13 mouse cellular contexts compared by ENCODE assay signal in the genomic region with DNA sequence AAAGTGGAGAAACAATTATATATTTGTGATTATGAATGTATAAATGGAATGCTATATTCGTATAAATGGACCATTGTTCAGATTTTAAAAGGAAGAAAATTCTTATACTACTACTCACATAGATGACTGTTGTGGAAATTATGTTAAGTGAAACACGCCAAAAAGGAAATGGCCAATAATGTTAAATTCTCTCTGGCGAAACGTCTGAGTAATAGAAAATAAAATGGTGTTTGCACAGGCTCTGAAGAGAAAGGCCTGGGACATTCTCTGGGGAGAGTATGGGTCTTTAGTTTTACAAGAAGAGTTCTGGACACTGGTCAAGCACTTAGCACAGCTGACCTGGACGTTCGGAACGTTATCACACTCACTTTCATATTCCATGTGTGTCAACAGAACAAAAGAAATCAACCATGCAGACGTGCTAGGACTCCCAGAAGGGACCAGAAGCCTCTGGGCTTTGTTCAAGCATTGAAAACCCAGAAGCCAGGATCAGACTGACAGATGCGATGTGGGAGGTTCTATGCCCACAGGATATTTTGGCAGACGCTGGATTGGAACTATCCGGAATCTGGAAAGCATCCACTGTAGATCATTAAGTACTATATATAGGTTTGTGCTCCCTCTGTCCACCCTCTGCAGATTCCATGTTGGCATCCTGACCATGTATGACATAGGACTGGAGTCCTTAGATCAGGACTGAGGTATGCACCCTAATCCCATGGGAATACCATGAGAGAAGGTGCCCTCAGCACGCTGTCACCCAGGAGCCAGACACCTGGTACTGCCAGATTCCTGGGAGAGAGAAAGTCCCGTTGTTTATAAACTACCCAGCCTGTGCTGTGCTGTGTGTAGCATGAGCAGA.
A peak's percentile ranks its signal among the peaks of the same experiment; 100 is the strongest.
DNase-seq lines count a peak whose midpoint lies in the region; ATAC-seq and TF ChIP-seq lines count a peak whose summit lies in the region.
"Had no signal": no experiment of that assay in that cellular context is flagged by ENCODE, and none has a peak within 500 bp of the region (broad histone marks: within the 10 kb centered on the region; RNA-seq: fewer than 3 reads in every experiment).

No protein-coding gene starts in this region.

- H3K4me1 ChIP-seq in forebrain, embryonic 16.5 days (replicated peaks; ENCODE audit: control insufficient read depth, insufficient read depth, low read length) = peaks cover 4% of the 10 kb centered on the region; the same call in 1 of the 2 replicates
- peaks cover 3% of the 10 kb centered on the region; the same call in 1 of the 2 replicates for H3K4me1 ChIP-seq in forebrain, embryonic 12.5 days
- H3K4me1 ChIP-seq in midbrain, postnatal 0 days (ENCODE audit: insufficient read depth, low read length) = no peaks in the 10 kb centered on the region
- no peaks in the 10 kb centered on the region for H3K4me1 ChIP-seq in midbrain, embryonic 16.5 days (ENCODE audit: control insufficient read depth, insufficient read depth, low read length)
- 0 out of 2 replicates have a peak, but pooled peaks cover 3% of the 10 kb centered on the region for H3K4me1 ChIP-seq in thymus, adult 2 months (replicated peaks; ENCODE audit: control insufficient read depth, insufficient read depth, low read length)

- peak; percentile 31; the same call in 1 of the 2 replicates for ATAC-seq in forebrain, embryonic 16.5 days
- no peak for ATAC-seq in forebrain, embryonic 12.5 days (ENCODE audit: low FRiP score)
- no peak for ATAC-seq in midbrain, postnatal 0 days (ENCODE audit: low FRiP score)
- ATAC-seq in midbrain, embryonic 16.5 days = no peak
- ATAC-seq: liver, postnatal 0 days had no signal

- H3K27me3 ChIP-seq in forebrain, embryonic 16.5 days (replicated peaks; ENCODE audit: control insufficient read depth, insufficient read depth, low read length) = no peaks in the 10 kb centered on the region
- H3K27me3 ChIP-seq in forebrain, embryonic 12.5 days = no peaks in the 10 kb centered on the region
- no peaks in the 10 kb centered on the region for H3K27me3 ChIP-seq in midbrain, postnatal 0 days (ENCODE audit: insufficient read depth, low read length)
- H3K27me3 ChIP-seq in midbrain, embryonic 16.5 days (ENCODE audit: control insufficient read depth, insufficient read depth, low read depth, low read length) = no peaks in the 10 kb centered on the region
- no peaks in the 10 kb centered on the region for H3K27me3 ChIP-seq in thymus, adult 2 months (ENCODE audit: control insufficient read depth, insufficient read depth, low read length)
- H3K27me3 ChIP-seq: CH12.LX had no signal

- no peak overlapping the region for H3K4me3 ChIP-seq in forebrain, embryonic 16.5 days (replicated peaks; ENCODE audit: low read length)
- no peak overlapping the region for H3K4me3 ChIP-seq in forebrain, embryonic 12.5 days (replicated peaks)
- H3K4me3 ChIP-seq in midbrain, postnatal 0 days (ENCODE audit: low read depth, low read length) = no peak overlapping the region
- H3K4me3 ChIP-seq in midbrain, embryonic 16.5 days (ENCODE audit: low read depth, low read length) = no peak overlapping the region
- H3K4me3 ChIP-seq in thymus, adult 2 months (ENCODE audit: control insufficient read depth, insufficient read depth, low read length) = no peak overlapping the region
- H3K4me3 ChIP-seq: erythroblast, embryonic 14.5 days had no signal

- TF ChIP-seq CTCF in midbrain, postnatal 0 days (IDR thresholded peaks at IDR 0.05) = no peak
- no peak for TF ChIP-seq CTCF in thymus, adult 2 months (IDR thresholded peaks at IDR 0.05; ENCODE audit: borderline replicate concordance, control insufficient read depth, extremely low read depth, insufficient read depth, low read length, poor library complexity)

- DNase-seq in midbrain, postnatal 0 days (ENCODE audit: low spot score) = peak; percentile 43
- peak; percentile 38 to 44 for DNase-seq in layer of hippocampus, postnatal 10 days (ENCODE audit: low spot score in 2 of 2)
- DNase-seq in telencephalon, adult 2 months (ENCODE audit: low read depth, low spot score) = peak; percentile 82
- no peak for DNase-seq in kidney, postnatal 10 days
- DNase-seq in thymus, adult 2 months = no peak
- DNase-seq: adrenal gland, adult 8-10 months; kidney, adult 18-20 months; liver, postnatal 0 days had no signal

- no peak for TF ChIP-seq POLR2A in thymus, adult 2 months (IDR thresholded peaks at IDR 0.05; ENCODE audit: control insufficient read depth, extremely low read depth, insufficient read depth, low read length, poor library complexity)

- H3K9me3 ChIP-seq in forebrain, embryonic 16.5 days (ENCODE audit: control insufficient read depth, low read length) = peaks cover 6% of the 10 kb centered on the region; the same call in 1 of the 2 replicates
- H3K9me3 ChIP-seq in forebrain, embryonic 12.5 days = 0 out of 2 replicates have a peak, but pooled peaks cover under 1% of the 10 kb centered on the region
- H3K9me3 ChIP-seq in midbrain, postnatal 0 days (ENCODE audit: low read length) = no peaks in the 10 kb centered on the region
- no peaks in the 10 kb centered on the region for H3K9me3 ChIP-seq in midbrain, embryonic 16.5 days (replicated peaks; ENCODE audit: control insufficient read depth, low read length, poor library complexity, severe bottlenecking)

- no peaks in the 10 kb centered on the region for H3K36me3 ChIP-seq in forebrain, embryonic 16.5 days (ENCODE audit: control insufficient read depth, insufficient read depth)
- no peaks in the 10 kb centered on the region for H3K36me3 ChIP-seq in forebrain, embryonic 12.5 days (replicated peaks)
- H3K36me3 ChIP-seq in midbrain, postnatal 0 days (ENCODE audit: insufficient read depth, low read length) = no peaks in the 10 kb centered on the region
- H3K36me3 ChIP-seq in midbrain, embryonic 16.5 days (ENCODE audit: control insufficient read depth, insufficient read depth, low read length) = no peaks in the 10 kb centered on the region
- no peaks in the 10 kb centered on the region for H3K36me3 ChIP-seq in thymus, adult 2 months (ENCODE audit: control insufficient read depth, insufficient read depth, low read length)

- 63% methylated on average over 13 of the region's 13 CpGs for WGBS in forebrain, embryonic 16.5 days
- WGBS in forebrain, embryonic 12.5 days = 78% methylated on average over 13 of the region's 13 CpGs
- WGBS in midbrain, postnatal 0 days = 63% methylated on average over 13 of the region's 13 CpGs
- WGBS in midbrain, embryonic 16.5 days = 63% methylated on average over 13 of the region's 13 CpGs
- 93% methylated on average over 13 of the region's 13 CpGs for WGBS in thymus, adult 2 months

- H3K4me2 ChIP-seq in forebrain, embryonic 16.5 days (ENCODE audit: low read length) = no peak overlapping the region
- H3K4me2 ChIP-seq in forebrain, embryonic 12.5 days = no peak overlapping the region
- no peak overlapping the region for H3K4me2 ChIP-seq in midbrain, postnatal 0 days (ENCODE audit: low read depth, low read length, poor library complexity, severe bottlenecking)
- H3K4me2 ChIP-seq in midbrain, embryonic 16.5 days (ENCODE audit: low read length) = no peak overlapping the region

- H3K9ac ChIP-seq in forebrain, embryonic 16.5 days (replicated peaks; ENCODE audit: low read depth, low read length) = no peak overlapping the region
- no peak overlapping the region for H3K9ac ChIP-seq in forebrain, embryonic 12.5 days
- H3K9ac ChIP-seq in midbrain, postnatal 0 days (replicated peaks; ENCODE audit: low read length, poor library complexity, severe bottlenecking) = no peak overlapping the region
- H3K9ac ChIP-seq in midbrain, embryonic 16.5 days (ENCODE audit: low read depth, low read length) = no peak overlapping the region
- H3K9ac ChIP-seq: liver, postnatal 0 days had no signal

- no peak overlapping the region for H3K27ac ChIP-seq in forebrain, embryonic 16.5 days (ENCODE audit: low read length)
- H3K27ac ChIP-seq in forebrain, embryonic 12.5 days = no peak overlapping the region
- H3K27ac ChIP-seq in midbrain, postnatal 0 days (ENCODE audit: low read depth, low read length) = no peak overlapping the region
- no peak overlapping the region for H3K27ac ChIP-seq in midbrain, embryonic 16.5 days (ENCODE audit: low read length)
- H3K27ac ChIP-seq in thymus, adult 2 months (ENCODE audit: control insufficient read depth, insufficient read depth, low read length) = no peak overlapping the region

Comparison
In these comparisons a context has a peak if more than half of its experiments do, and no peak if none do; other contexts are left out.
1. DNase-seq: peak in midbrain, postnatal 0 days (single experiment), layer of hippocampus, postnatal 10 days (2 of 2) and telencephalon, adult 2 months (single experiment); none in kidney, postnatal 10 days (single experiment) and thymus, adult 2 months (single experiment).